Mouse (Mus musculus) testis, adult 2 months (tissue): ENCODE measurements around the gene Cic.

Source experiments
- CTCF ChIP-seq: fragments of 200-500 bp; IDR thresholded peaks from 2 replicates; pipeline ENCODE4 v1.5.1; 2012; ENCODE audit warnings: low read depth, mild to moderate bottlenecking, inconsistent platforms, low read length, moderate library complexity; ENCODE audit not compliant: control insufficient read depth, insufficient read depth, insufficient replicate concordance
- POLR2A ChIP-seq: fragments of 200-500 bp; IDR thresholded peaks from 2 replicates; pipeline ENCODE4 v1.6.1; 2012; ENCODE audit warnings: low read depth, mild to moderate bottlenecking, inconsistent platforms, low read length, moderate library complexity; ENCODE audit not compliant: control insufficient read depth

GRCm38 (mm10) chr7:25247498-25247897 lies 20.0 kb upstream of the Cic start:
- TF ChIP-seq CTCF (no peak), POLR2A (no peak)
